Mouse (Mus musculus) cortical plate, adult 2 months (tissue): Measurements from ENCODE around the gene Paics.

Source experiments
- CTCF ChIP-seq: fragments of 200-500 bp; IDR thresholded peaks from 2 replicates; pipeline ENCODE4 v1.5.1; 2011; ENCODE audit warnings: mild to moderate bottlenecking, control low read depth, low read length; ENCODE audit not compliant: insufficient read depth; ENCODE audit errors: extremely low read depth
- POLR2A ChIP-seq: fragments of 200-500 bp; IDR thresholded peaks from 2 replicates; pipeline ENCODE4 v1.6.1; 2011; ENCODE audit warnings: mild to moderate bottlenecking, low read length, control low read depth; ENCODE audit not compliant: insufficient read depth; ENCODE audit errors: extremely low read depth

- TF ChIP-seq POLR2A = no peak
- no peak for TF ChIP-seq CTCF
These were observed 50.1 kb downstream of the Paics start for GRCm38 (mm10) chr5:77001192-77001591.
